Mouse (Mus musculus): ENCODE measurements around the gene Rel.

Rel gene

GRCm38 (mm10) chr11:23746102-23746501 lies 24.7 kb downstream of the Rel start:
- no peak for DNase-seq (ENCODE audit: extremely low read depth, insufficient read length, low spot score)

- DNase-seq (ENCODE audit: extremely low read depth, insufficient read length, low spot score): no peak
These were observed 26.4 kb downstream of the Rel start for GRCm38 (mm10) chr11:23744352-23744751.

GRCm38 (mm10) chr11:23741386-23741785 lies 29.4 kb downstream of the Rel start:
- DNase-seq (ENCODE audit: extremely low read depth, insufficient read length, low spot score): no peak

GRCm38 (mm10) chr11:23740895-23741294 lies 29.9 kb downstream of the Rel start:
- DNase-seq (ENCODE audit: extremely low read depth, insufficient read length, low spot score): no peak

GRCm38 (mm10) chr11:23735820-23736470 lies 34.8 kb downstream of the Rel start:
- DNase-seq (ENCODE audit: extremely low read depth, insufficient read length, low spot score): peak; percentile 24

GRCm38 (mm10) chr11:23734749-23735286 lies 36.0 kb downstream of the Rel start:
- no peak for DNase-seq (ENCODE audit: extremely low read depth, insufficient read length, low spot score)

- no peak for DNase-seq (ENCODE audit: extremely low read depth, insufficient read length, low spot score)
These were observed 37.9 kb downstream of the Rel start for GRCm38 (mm10) chr11:23732840-23733239.

GRCm38 (mm10) chr11:23730120-23730519 lies 40.6 kb downstream of the Rel start:
- DNase-seq (ENCODE audit: extremely low read depth, insufficient read length, low spot score): no peak

GRCm38 (mm10) chr11:23728186-23728585 lies 42.6 kb downstream of the Rel start:
- DNase-seq (ENCODE audit: extremely low read depth, insufficient read length, low spot score): no peak

- DNase-seq (ENCODE audit: extremely low read depth, insufficient read length, low spot score): no peak
These were observed 44.3 kb downstream of the Rel start for GRCm38 (mm10) chr11:23726441-23726840.

- no peak for DNase-seq (ENCODE audit: extremely low read depth, insufficient read length, low spot score)
These were observed 44.9 kb downstream of the Rel start for GRCm38 (mm10) chr11:23725850-23726249.

GRCm38 (mm10) chr11:23722326-23722725 lies 48.4 kb downstream of the Rel start:
- DNase-seq (ENCODE audit: extremely low read depth, insufficient read length, low spot score): no peak

- no peak for DNase-seq (ENCODE audit: extremely low read depth, insufficient read length, low spot score)
These were observed 50.9 kb downstream of the Rel start for GRCm38 (mm10) chr11:23719825-23720224.

- no peak for DNase-seq (ENCODE audit: extremely low read depth, insufficient read length, low spot score)
These were observed 51.9 kb downstream of the Rel start for GRCm38 (mm10) chr11:23718856-23719255.

GRCm38 (mm10) chr11:23712299-23712698 lies 58.5 kb downstream of the Rel start:
- DNase-seq (ENCODE audit: extremely low read depth, insufficient read length, low spot score): no peak

GRCm38 (mm10) chr11:23704604-23705294 lies 66.0 kb downstream of the Rel start:
- DNase-seq (ENCODE audit: extremely low read depth, insufficient read length, low spot score): no peak

- no peak for DNase-seq (ENCODE audit: extremely low read depth, insufficient read length, low spot score)
These were observed 68.9 kb downstream of the Rel start for GRCm38 (mm10) chr11:23701831-23702230.

GRCm38 (mm10) chr11:23699414-23700095 lies 71.2 kb downstream of the Rel start:
- no peak for DNase-seq (ENCODE audit: extremely low read depth, insufficient read length, low spot score)

- DNase-seq (ENCODE audit: extremely low read depth, insufficient read length, low spot score): no peak
These were observed 72.2 kb downstream of the Rel start for GRCm38 (mm10) chr11:23698526-23698925.

GRCm38 (mm10) chr11:23695847-23696246 lies 74.9 kb downstream of the Rel start:
- DNase-seq (ENCODE audit: extremely low read depth, insufficient read length, low spot score): no peak

GRCm38 (mm10) chr11:23693286-23693685 lies 77.5 kb downstream of the Rel start:
- DNase-seq (ENCODE audit: extremely low read depth, insufficient read length, low spot score): no peak

- no peak for DNase-seq (ENCODE audit: extremely low read depth, insufficient read length, low spot score)
These were observed 82.7 kb downstream of the Rel start for GRCm38 (mm10) chr11:23688060-23688459.
